Mouse (Mus musculus) CH12.LX (cell line): ENCODE measurements around the gene March1. TPM values are rescaled to one million over a fixed set of nuclear protein-coding genes. Genes with fewer than 3 reads are reported as not detected.

Experiments used
- DNase-seq: peaks from one replicate; pipeline ENCODE4 v3.0.0-alpha.2; 2013; ENCODE audit errors: extremely low read depth
- H3K27ac ChIP-seq: 2 replicates; pipeline ENCODE4 v1.5.1; 2012; ENCODE audit warnings: low read depth, mild to moderate bottlenecking, control low read depth, moderate library complexity; ENCODE audit not compliant: insufficient read depth
- H3K27me3 ChIP-seq: replicated peaks from 2 replicates; pipeline ENCODE3; 2012; ENCODE audit warnings: inconsistent platforms
- H3K36me3 ChIP-seq, 2 experiments: replicated peaks in 1 of 2; 2 replicates each; pipeline versions ENCODE3 to v1.6.1; 2012; ENCODE audit warnings: inconsistent platforms in 1 of 2, low read length in 1 of 2, mild to moderate bottlenecking in 1 of 2, mixed read lengths in 1 of 2, moderate library complexity in 1 of 2; ENCODE audit not compliant: control insufficient read depth in 1 of 2, insufficient read depth in 1 of 2
- H3K4me1 ChIP-seq, 2 experiments: 2 replicates each; pipeline ENCODE4 v1.6.1; 2012; ENCODE audit warnings: inconsistent platforms in 1 of 2, moderate library complexity in 1 of 2; ENCODE audit not compliant: insufficient read depth in 2 of 2, control insufficient read depth in 1 of 2
- H3K4me2 ChIP-seq: 2 replicates; pipeline ENCODE4 v1.6.1; 2012; ENCODE audit warnings: low read depth, mild to moderate bottlenecking, control low read depth; ENCODE audit not compliant: poor library complexity, insufficient read depth, severe bottlenecking
- H3K4me3 ChIP-seq, 3 experiments: fragments of 150-350 bp in 1 of 3; sonication (generic) in 1 of 3; replicated peaks in 1 of 3; 2 replicates each; pipeline versions ENCODE3 to v1.5.1; 2011 to 2012; ENCODE audit warnings: low read depth in 2 of 3, low read length in 2 of 3, mild to moderate bottlenecking in 2 of 3, moderate library complexity in 2 of 3, control low read depth in 1 of 3, improper control_type of control experiment in 1 of 3, inconsistent platforms in 1 of 3, mixed read lengths in 1 of 3; ENCODE audit not compliant: poor library complexity in 1 of 3
- H3K79me2 ChIP-seq: replicated peaks from 2 replicates; pipeline ENCODE4 v1.6.1; 2012; ENCODE audit warnings: mild to moderate bottlenecking, moderate library complexity; ENCODE audit not compliant: control insufficient read depth, poor library complexity, insufficient read depth, severe bottlenecking; ENCODE audit errors: extremely low read depth
- H3K9ac ChIP-seq: 2 replicates; pipeline ENCODE4 v1.6.1; 2012; ENCODE audit warnings: low read depth, mild to moderate bottlenecking, control low read depth, moderate library complexity; ENCODE audit not compliant: insufficient read depth
- H3K9me3 ChIP-seq: replicated peaks from 2 replicates; pipeline ENCODE3; 2012; ENCODE audit warnings: low read length, inconsistent platforms, mixed read lengths
- BHLHE40 ChIP-seq: IDR thresholded peaks from 2 replicates; pipeline ENCODE4 v1.6.1; 2011; ENCODE audit warnings: mild to moderate bottlenecking, low read depth, low read length, improper control_type of control experiment
- CHD2 ChIP-seq: IDR thresholded peaks from 2 replicates; pipeline ENCODE4 v1.6.1; 2011; ENCODE audit warnings: low read length, improper control_type of control experiment
- CTCF ChIP-seq, 2 experiments: IDR thresholded peaks in 1 of 2; conservative IDR thresholded peaks in 1 of 2; 2 replicates each; pipeline ENCODE4 v1.5.1; 2011 to 2012; ENCODE audit warnings: low read depth in 2 of 2, low read length in 2 of 2, improper control_type of control experiment in 1 of 2, inconsistent platforms in 1 of 2, mild to moderate bottlenecking in 1 of 2, moderate library complexity in 1 of 2
- E2F4 ChIP-seq: IDR thresholded peaks from 2 replicates; pipeline ENCODE4 v1.6.1; 2011; ENCODE audit warnings: low read depth, low read length, improper control_type of control experiment; ENCODE audit not compliant: insufficient replicate concordance
- ELF1 ChIP-seq: IDR thresholded peaks from 2 replicates; pipeline ENCODE4 v1.6.1; 2014; ENCODE audit warnings: low read depth, mild to moderate bottlenecking, inconsistent platforms, low read length, improper control_type of control experiment
- EP300 ChIP-seq: IDR thresholded peaks from 2 replicates; pipeline ENCODE4 v1.6.1; 2011; ENCODE audit warnings: low read length, improper control_type of control experiment
- ETS1 ChIP-seq: conservative IDR thresholded peaks from 2 replicates; pipeline ENCODE4 v1.6.1; 2012; ENCODE audit warnings: low read depth, mild to moderate bottlenecking, inconsistent platforms, low read length, improper control_type of control experiment, moderate library complexity
- GABPA ChIP-seq: IDR thresholded peaks from 2 replicates; pipeline ENCODE4 v1.6.1; 2012; ENCODE audit warnings: low read depth, low read length, improper control_type of control experiment, inconsistent platforms; ENCODE audit not compliant: insufficient replicate concordance
- HCFC1 ChIP-seq: IDR thresholded peaks from 2 replicates; pipeline ENCODE4 v1.6.1; 2012; ENCODE audit warnings: low read depth, mild to moderate bottlenecking, inconsistent platforms, low read length, improper control_type of control experiment
- IRF4 ChIP-seq: IDR thresholded peaks from 2 replicates; pipeline ENCODE4 v1.6.1; 2014; ENCODE audit warnings: low read depth, mild to moderate bottlenecking, inconsistent platforms, low read length, improper control_type of control experiment
- JUN ChIP-seq: IDR thresholded peaks from 2 replicates; pipeline ENCODE4 v1.6.1; 2011; ENCODE audit warnings: low read depth, mild to moderate bottlenecking, low read length, improper control_type of control experiment, moderate library complexity; ENCODE audit not compliant: insufficient read depth
- KAT2A ChIP-seq: IDR thresholded peaks from 2 replicates; pipeline ENCODE4 v1.6.1; 2012; ENCODE audit warnings: low read length, improper control_type of control experiment, inconsistent platforms; ENCODE audit not compliant: insufficient replicate concordance
- MAFK ChIP-seq: IDR thresholded peaks from 2 replicates; pipeline ENCODE4 v1.6.1; 2011; ENCODE audit warnings: low read length, improper control_type of control experiment; ENCODE audit not compliant: insufficient replicate concordance
- MAX ChIP-seq: IDR thresholded peaks from 2 replicates; pipeline ENCODE4 v1.6.1; 2011; ENCODE audit warnings: low read length, improper control_type of control experiment
- MAZ ChIP-seq: IDR thresholded peaks from 2 replicates; pipeline ENCODE4 v1.6.1; 2012; ENCODE audit warnings: low read depth, mild to moderate bottlenecking, inconsistent platforms, low read length, improper control_type of control experiment, moderate library complexity
- MEF2A ChIP-seq: IDR thresholded peaks from 2 replicates; pipeline ENCODE4 v1.6.1; 2014; ENCODE audit warnings: low read depth, mild to moderate bottlenecking, inconsistent platforms, low read length, improper control_type of control experiment, borderline replicate concordance
- MXI1 ChIP-seq: IDR thresholded peaks from 2 replicates; pipeline ENCODE4 v1.6.1; 2011; ENCODE audit warnings: mild to moderate bottlenecking, low read depth, low read length, improper control_type of control experiment
- MYC ChIP-seq: IDR thresholded peaks from 2 replicates; pipeline ENCODE4 v1.6.1; 2011; ENCODE audit warnings: low read depth, mild to moderate bottlenecking, improper control_type of control experiment, low read length
- NELFE ChIP-seq: IDR thresholded peaks from 2 replicates; pipeline ENCODE4 v1.6.1; 2011; ENCODE audit warnings: low read depth, low read length, improper control_type of control experiment
- NRF1 ChIP-seq: IDR thresholded peaks from 2 replicates; pipeline ENCODE4 v1.6.1; 2014; ENCODE audit warnings: low read depth, mild to moderate bottlenecking, inconsistent platforms, low read length, improper control_type of control experiment, moderate library complexity
- POLR2A ChIP-seq: IDR thresholded peaks from 2 replicates; pipeline ENCODE4 v1.6.1; 2011; ENCODE audit warnings: low read depth, mild to moderate bottlenecking, improper control_type of control experiment, low read length
- POLR2AphosphoS2 ChIP-seq: IDR thresholded peaks from 2 replicates; pipeline ENCODE4 v1.6.1; 2011; ENCODE audit warnings: low read depth, low read length, improper control_type of control experiment
- RAD21 ChIP-seq: IDR thresholded peaks from 2 replicates; pipeline ENCODE4 v1.6.1; 2011; ENCODE audit warnings: low read depth, mild to moderate bottlenecking, low read length, improper control_type of control experiment, moderate library complexity
- RCOR1 ChIP-seq: conservative IDR thresholded peaks from 2 replicates; pipeline ENCODE4 v1.6.1; 2012; ENCODE audit warnings: low read depth, mild to moderate bottlenecking, inconsistent platforms, low read length, improper control_type of control experiment
- SIN3A ChIP-seq: IDR thresholded peaks from 2 replicates; pipeline ENCODE4 v1.6.1; 2012; ENCODE audit warnings: low read length, improper control_type of control experiment, inconsistent platforms
- SMC3 ChIP-seq: IDR thresholded peaks from 2 replicates; pipeline ENCODE4 v1.6.1; 2011; ENCODE audit warnings: low read depth, low read length, improper control_type of control experiment
- TBP ChIP-seq: conservative IDR thresholded peaks from 2 replicates; pipeline ENCODE4 v1.6.1; 2011; ENCODE audit warnings: low read depth, low read length, improper control_type of control experiment
- TCF12 ChIP-seq: IDR thresholded peaks from 2 replicates; pipeline ENCODE4 v1.6.1; 2014; ENCODE audit warnings: low read depth, mild to moderate bottlenecking, inconsistent platforms, low read length, improper control_type of control experiment
- UBTF ChIP-seq: IDR thresholded peaks from 2 replicates; pipeline ENCODE4 v1.6.1; 2012; ENCODE audit warnings: low read depth, mild to moderate bottlenecking, inconsistent platforms, low read length, improper control_type of control experiment, moderate library complexity
- USF1 ChIP-seq: IDR thresholded peaks from 2 replicates; pipeline ENCODE4 v1.6.1; 2014; ENCODE audit warnings: low read depth, mild to moderate bottlenecking, inconsistent platforms, low read length, improper control_type of control experiment
- USF2 ChIP-seq: conservative IDR thresholded peaks from 2 replicates; pipeline ENCODE4 v1.6.1; 2011; ENCODE audit warnings: low read depth, low read length, improper control_type of control experiment
- ZKSCAN1 ChIP-seq: IDR thresholded peaks from 2 replicates; pipeline ENCODE4 v1.6.1; 2012; ENCODE audit warnings: low read depth, inconsistent platforms, low read length, improper control_type of control experiment, borderline replicate concordance
- ZMIZ1 ChIP-seq: IDR thresholded peaks from 2 replicates; pipeline ENCODE4 v1.6.1; 2012; ENCODE audit warnings: low read depth, mild to moderate bottlenecking, inconsistent platforms, low read length, improper control_type of control experiment
- ZNF384 ChIP-seq: IDR thresholded peaks from 2 replicates; pipeline ENCODE4 v1.6.1; 2012; ENCODE audit warnings: low read depth, low read length, improper control_type of control experiment, inconsistent platforms
- dilution Hi-C: fragments of 300-500 bp; cut with MboI; formaldehyde crosslinking; loops from 2 replicates; pipeline ENCODE4 v1.14.3; 2020; ENCODE audit warnings: low sequenced_read_pairs; ENCODE audit not compliant: extremely low pct_unique_long_range_greater_than_20kb, extremely low pct_ligation_motif_present
- in situ Hi-C: fragments of 300-500 bp; cut with MboI; formaldehyde crosslinking; loops from 3 replicates; pipeline ENCODE4 v1.14.3; 2019; ENCODE audit warnings: low sequenced_read_pairs, low pct_ligation_motif_present, low pct_unique_long_range_greater_than_20kb, mixed read lengths
- polyA plus RNA-seq: library from polyadenylated mRNA; unstranded; fragments of >175 nt; gene quantifications from 2 replicates; pipeline ENCODE4 v1.2.1, GENCODE M21; 2012; ENCODE audit warnings: low read depth; ENCODE audit not compliant: insufficient read length
- total RNA-seq, 2 experiments: library from RNA; depleted of rRNA; stranded (reverse); fragments of 300-350 nt in 1 of 2; fragments of >200 nt in 1 of 2; gene quantifications; 2 replicates each; pipeline ENCODE4 v1.2.3; 2012 to 2014

The March1 gene
- total and polyA plus RNA-seq, 3 experiments: 0.16 to 0.21 TPM; not detected in 1

GRCm38 (mm10) chr8:66486084-66486763, 868.5 kb downstream of the March1 start, which contains the start of gene Tma16:
Gene Tma16, minus strand, starts transcription at chr8:66486530.
- in situ Hi-C loops (no loop called here), dilution Hi-C loops (no loop called here)
- peaks cover 0 to 21% of the 10 kb centered on the region in 2 experiments; a peak in 2 of 4 replicates for H3K4me1 ChIP-seq
- no peak within 1 kb of the TSS for H3K27ac ChIP-seq
- DNase-seq: peak; percentile 88
- TF ChIP-seq NRF1 (peak; percentile 53), POLR2AphosphoS2 (peak; percentile 56; the same call in 1 of the 2 replicates), TBP (peak; percentile 90), CTCF (conservative IDR thresholded peaks at IDR 0.05 in 1 of 2, IDR thresholded peaks at IDR 0.05 in 1 of 2; ENCODE audit: low read depth in 2 of 2, low read length in 2 of 2) (no peak), GABPA (peak; percentile 52; the same call in 1 of the 2 replicates), MAZ (peak; percentile 45; the same call in 1 of the 2 replicates), MYC (peak; percentile 99), ZNF384 (peak; percentile 46), BHLHE40 (peak; percentile 57), ZKSCAN1 (no peak), NELFE (peak; percentile 84), SIN3A (peak; percentile 100), SMC3 (no peak), E2F4 (peak; percentile 80; the same call in 1 of the 2 replicates), UBTF (0 out of 2 replicates have a peak, but pooled peaks have one; percentile 66), USF2 (no peak), KAT2A (peak; percentile 94; the same call in 1 of the 2 replicates), HCFC1 (peak; percentile 97), ETS1 (0 out of 2 replicates have a peak, but pooled peaks have one; percentile 10), JUN (no peak), RAD21 (no peak), MAX (peak; percentile 99), IRF4 (peak; percentile 65; the same call in 1 of the 2 replicates), POLR2A (peak; percentile 80), EP300 (no peak), TCF12 (peak; percentile 95), ELF1 (peak; percentile 79), RCOR1 (no peak), ZMIZ1 (peak; percentile 77; the same call in 1 of the 2 replicates), USF1 (peak; percentile 54), CHD2 (peak; percentile 54; the same call in 1 of the 2 replicates), MAFK (no peak), MXI1 (peak; percentile 100), MEF2A (peak; percentile 66; the same call in 1 of the 2 replicates)
- H3K79me2 ChIP-seq: peaks cover 31% of the 10 kb centered on the region
- H3K27me3 ChIP-seq: no peaks in the 10 kb centered on the region
- H3K4me3 ChIP-seq: peak within 1 kb of the TSS; percentile 65 to 93 (median 82)
- H3K9ac ChIP-seq: peak within 1 kb of the TSS; percentile 92
- H3K36me3 ChIP-seq: peaks cover 18 to 28% of the 10 kb centered on the region in 2 experiments
- H3K4me2 ChIP-seq: peak within 1 kb of the TSS; percentile 86
- H3K9me3 ChIP-seq: no peaks in the 10 kb centered on the region
